Mouse (Mus musculus) CH12.LX (cell line): Measurements from ENCODE around the gene Pigk. TPM values are rescaled to one million over a fixed set of nuclear protein-coding genes. Genes with fewer than 3 reads are reported as not detected.

Experiments used
- DNase-seq: peaks from one replicate; pipeline ENCODE4 v3.0.0-alpha.2; 2013; ENCODE audit errors: extremely low read depth
- H3K27ac ChIP-seq: 2 replicates; pipeline ENCODE4 v1.5.1; 2012; ENCODE audit warnings: low read depth, mild to moderate bottlenecking, control low read depth, moderate library complexity; ENCODE audit not compliant: insufficient read depth
- H3K27me3 ChIP-seq: replicated peaks from 2 replicates; pipeline ENCODE3; 2012; ENCODE audit warnings: inconsistent platforms
- H3K36me3 ChIP-seq, 2 experiments: replicated peaks in 1 of 2; 2 replicates each; pipeline versions ENCODE3 to v1.6.1; 2012; ENCODE audit warnings: inconsistent platforms in 1 of 2, low read length in 1 of 2, mild to moderate bottlenecking in 1 of 2, mixed read lengths in 1 of 2, moderate library complexity in 1 of 2; ENCODE audit not compliant: control insufficient read depth in 1 of 2, insufficient read depth in 1 of 2
- H3K4me1 ChIP-seq, 2 experiments: 2 replicates each; pipeline ENCODE4 v1.6.1; 2012; ENCODE audit warnings: inconsistent platforms in 1 of 2, moderate library complexity in 1 of 2; ENCODE audit not compliant: insufficient read depth in 2 of 2, control insufficient read depth in 1 of 2
- H3K4me2 ChIP-seq: 2 replicates; pipeline ENCODE4 v1.6.1; 2012; ENCODE audit warnings: low read depth, mild to moderate bottlenecking, control low read depth; ENCODE audit not compliant: poor library complexity, insufficient read depth, severe bottlenecking
- H3K4me3 ChIP-seq, 3 experiments: fragments of 150-350 bp in 1 of 3; sonication (generic) in 1 of 3; replicated peaks in 1 of 3; 2 replicates each; pipeline versions ENCODE3 to v1.5.1; 2011 to 2012; ENCODE audit warnings: low read depth in 2 of 3, low read length in 2 of 3, mild to moderate bottlenecking in 2 of 3, moderate library complexity in 2 of 3, control low read depth in 1 of 3, improper control_type of control experiment in 1 of 3, inconsistent platforms in 1 of 3, mixed read lengths in 1 of 3; ENCODE audit not compliant: poor library complexity in 1 of 3
- H3K79me2 ChIP-seq: replicated peaks from 2 replicates; pipeline ENCODE4 v1.6.1; 2012; ENCODE audit warnings: mild to moderate bottlenecking, moderate library complexity; ENCODE audit not compliant: control insufficient read depth, poor library complexity, insufficient read depth, severe bottlenecking; ENCODE audit errors: extremely low read depth
- H3K9ac ChIP-seq: 2 replicates; pipeline ENCODE4 v1.6.1; 2012; ENCODE audit warnings: low read depth, mild to moderate bottlenecking, control low read depth, moderate library complexity; ENCODE audit not compliant: insufficient read depth
- H3K9me3 ChIP-seq: replicated peaks from 2 replicates; pipeline ENCODE3; 2012; ENCODE audit warnings: low read length, inconsistent platforms, mixed read lengths
- BHLHE40 ChIP-seq: IDR thresholded peaks from 2 replicates; pipeline ENCODE4 v1.6.1; 2011; ENCODE audit warnings: mild to moderate bottlenecking, low read depth, low read length, improper control_type of control experiment
- CHD2 ChIP-seq: IDR thresholded peaks from 2 replicates; pipeline ENCODE4 v1.6.1; 2011; ENCODE audit warnings: low read length, improper control_type of control experiment
- CTCF ChIP-seq, 2 experiments: IDR thresholded peaks in 1 of 2; conservative IDR thresholded peaks in 1 of 2; 2 replicates each; pipeline ENCODE4 v1.5.1; 2011 to 2012; ENCODE audit warnings: low read depth in 2 of 2, low read length in 2 of 2, improper control_type of control experiment in 1 of 2, inconsistent platforms in 1 of 2, mild to moderate bottlenecking in 1 of 2, moderate library complexity in 1 of 2
- ELF1 ChIP-seq: IDR thresholded peaks from 2 replicates; pipeline ENCODE4 v1.6.1; 2014; ENCODE audit warnings: low read depth, mild to moderate bottlenecking, inconsistent platforms, low read length, improper control_type of control experiment
- EP300 ChIP-seq: IDR thresholded peaks from 2 replicates; pipeline ENCODE4 v1.6.1; 2011; ENCODE audit warnings: low read length, improper control_type of control experiment
- ETS1 ChIP-seq: conservative IDR thresholded peaks from 2 replicates; pipeline ENCODE4 v1.6.1; 2012; ENCODE audit warnings: low read depth, mild to moderate bottlenecking, inconsistent platforms, low read length, improper control_type of control experiment, moderate library complexity
- IRF4 ChIP-seq: IDR thresholded peaks from 2 replicates; pipeline ENCODE4 v1.6.1; 2014; ENCODE audit warnings: low read depth, mild to moderate bottlenecking, inconsistent platforms, low read length, improper control_type of control experiment
- JUND ChIP-seq: conservative IDR thresholded peaks from 2 replicates; pipeline ENCODE4 v1.6.1; 2011; ENCODE audit warnings: low read depth, low read length, improper control_type of control experiment
- MAFK ChIP-seq: IDR thresholded peaks from 2 replicates; pipeline ENCODE4 v1.6.1; 2011; ENCODE audit warnings: low read length, improper control_type of control experiment; ENCODE audit not compliant: insufficient replicate concordance
- MAX ChIP-seq: IDR thresholded peaks from 2 replicates; pipeline ENCODE4 v1.6.1; 2011; ENCODE audit warnings: low read length, improper control_type of control experiment
- MAZ ChIP-seq: IDR thresholded peaks from 2 replicates; pipeline ENCODE4 v1.6.1; 2012; ENCODE audit warnings: low read depth, mild to moderate bottlenecking, inconsistent platforms, low read length, improper control_type of control experiment, moderate library complexity
- MEF2A ChIP-seq: IDR thresholded peaks from 2 replicates; pipeline ENCODE4 v1.6.1; 2014; ENCODE audit warnings: low read depth, mild to moderate bottlenecking, inconsistent platforms, low read length, improper control_type of control experiment, borderline replicate concordance
- MYC ChIP-seq: IDR thresholded peaks from 2 replicates; pipeline ENCODE4 v1.6.1; 2011; ENCODE audit warnings: low read depth, mild to moderate bottlenecking, improper control_type of control experiment, low read length
- NELFE ChIP-seq: IDR thresholded peaks from 2 replicates; pipeline ENCODE4 v1.6.1; 2011; ENCODE audit warnings: low read depth, low read length, improper control_type of control experiment
- NRF1 ChIP-seq: IDR thresholded peaks from 2 replicates; pipeline ENCODE4 v1.6.1; 2014; ENCODE audit warnings: low read depth, mild to moderate bottlenecking, inconsistent platforms, low read length, improper control_type of control experiment, moderate library complexity
- POLR2A ChIP-seq: IDR thresholded peaks from 2 replicates; pipeline ENCODE4 v1.6.1; 2011; ENCODE audit warnings: low read depth, mild to moderate bottlenecking, improper control_type of control experiment, low read length
- POLR2AphosphoS2 ChIP-seq: IDR thresholded peaks from 2 replicates; pipeline ENCODE4 v1.6.1; 2011; ENCODE audit warnings: low read depth, low read length, improper control_type of control experiment
- RAD21 ChIP-seq: IDR thresholded peaks from 2 replicates; pipeline ENCODE4 v1.6.1; 2011; ENCODE audit warnings: low read depth, mild to moderate bottlenecking, low read length, improper control_type of control experiment, moderate library complexity
- SMC3 ChIP-seq: IDR thresholded peaks from 2 replicates; pipeline ENCODE4 v1.6.1; 2011; ENCODE audit warnings: low read depth, low read length, improper control_type of control experiment
- TBP ChIP-seq: conservative IDR thresholded peaks from 2 replicates; pipeline ENCODE4 v1.6.1; 2011; ENCODE audit warnings: low read depth, low read length, improper control_type of control experiment
- TCF12 ChIP-seq: IDR thresholded peaks from 2 replicates; pipeline ENCODE4 v1.6.1; 2014; ENCODE audit warnings: low read depth, mild to moderate bottlenecking, inconsistent platforms, low read length, improper control_type of control experiment
- UBTF ChIP-seq: IDR thresholded peaks from 2 replicates; pipeline ENCODE4 v1.6.1; 2012; ENCODE audit warnings: low read depth, mild to moderate bottlenecking, inconsistent platforms, low read length, improper control_type of control experiment, moderate library complexity
- USF1 ChIP-seq: IDR thresholded peaks from 2 replicates; pipeline ENCODE4 v1.6.1; 2014; ENCODE audit warnings: low read depth, mild to moderate bottlenecking, inconsistent platforms, low read length, improper control_type of control experiment
- USF2 ChIP-seq: conservative IDR thresholded peaks from 2 replicates; pipeline ENCODE4 v1.6.1; 2011; ENCODE audit warnings: low read depth, low read length, improper control_type of control experiment
- ZC3H11A ChIP-seq: IDR thresholded peaks from 2 replicates; pipeline ENCODE4 v1.6.1; 2012; ENCODE audit warnings: low read depth, mild to moderate bottlenecking, inconsistent platforms, low read length, improper control_type of control experiment
- ZKSCAN1 ChIP-seq: IDR thresholded peaks from 2 replicates; pipeline ENCODE4 v1.6.1; 2012; ENCODE audit warnings: low read depth, inconsistent platforms, low read length, improper control_type of control experiment, borderline replicate concordance
- dilution Hi-C: fragments of 300-500 bp; cut with MboI; formaldehyde crosslinking; loops from 2 replicates; pipeline ENCODE4 v1.14.3; 2020; ENCODE audit warnings: low sequenced_read_pairs; ENCODE audit not compliant: extremely low pct_unique_long_range_greater_than_20kb, extremely low pct_ligation_motif_present
- in situ Hi-C: fragments of 300-500 bp; cut with MboI; formaldehyde crosslinking; loops from 3 replicates; pipeline ENCODE4 v1.14.3; 2019; ENCODE audit warnings: low sequenced_read_pairs, low pct_ligation_motif_present, low pct_unique_long_range_greater_than_20kb, mixed read lengths
- polyA plus RNA-seq: library from polyadenylated mRNA; unstranded; fragments of >175 nt; gene quantifications from 2 replicates; pipeline ENCODE4 v1.2.1, GENCODE M21; 2012; ENCODE audit warnings: low read depth; ENCODE audit not compliant: insufficient read length
- total RNA-seq, 2 experiments: library from RNA; depleted of rRNA; stranded (reverse); fragments of 300-350 nt in 1 of 2; fragments of >200 nt in 1 of 2; gene quantifications; 2 replicates each; pipeline ENCODE4 v1.2.3; 2012 to 2014

Gene Pigk
- total and polyA plus RNA-seq, 3 experiments: 56.4 to 79.3 (median 67.5) TPM

- H3K9ac ChIP-seq: no peak overlapping the region
- DNase-seq: no peak
- no peak overlapping the region for H3K27ac ChIP-seq
- H3K4me2 ChIP-seq: peak overlapping the region; percentile 34
- H3K9me3 ChIP-seq: no peaks in the 10 kb centered on the region
- TF ChIP-seq CTCF (conservative IDR thresholded peaks at IDR 0.05 in 1 of 2, IDR thresholded peaks at IDR 0.05 in 1 of 2; ENCODE audit: low read depth in 2 of 2, low read length in 2 of 2): peak in 1 of 2 experiments; percentile 46; a peak in 2 of 4 replicates
- no peak for TF ChIP-seq ETS1
- TF ChIP-seq EP300: no peak
- TF ChIP-seq SMC3: peak; percentile 39
- TF ChIP-seq TBP: no peak
- TF ChIP-seq RAD21: peak; percentile 52
- no peak for TF ChIP-seq NELFE
- no peak for TF ChIP-seq IRF4
- no peak for TF ChIP-seq MEF2A
- no peak for TF ChIP-seq TCF12
- TF ChIP-seq MAX: no peak
- TF ChIP-seq ZKSCAN1: no peak
- TF ChIP-seq USF2: no peak
- dilution Hi-C loops (no loop called here), in situ Hi-C loops (no loop called here)
- H3K79me2 ChIP-seq: no peaks in the 10 kb centered on the region
- no peak overlapping the region for H3K4me3 ChIP-seq
- H3K4me1 ChIP-seq: peaks cover 0 to under 1% of the 10 kb centered on the region in 2 experiments; a peak in 1 of 4 replicates
- no peaks in the 10 kb centered on the region for H3K36me3 ChIP-seq
- H3K27me3 ChIP-seq: no peaks in the 10 kb centered on the region
Measured at GRCm38 (mm10) chr3:152969774-152970347, 256.0 kb downstream of the Pigk start.

- Histone ChIP-seq H3K79me2 (no peaks in the 10 kb centered on the region), H3K27me3 (no peaks in the 10 kb centered on the region), H3K27ac (no peak overlapping the region), H3K4me1 (no peaks in the 10 kb centered on the region), H3K36me3 (no peaks in the 10 kb centered on the region), H3K4me2 (no peak overlapping the region), H3K9ac (no peak overlapping the region), H3K9me3 (no peaks in the 10 kb centered on the region), H3K4me3 (no peak overlapping the region)
- no peak for DNase-seq
- TF ChIP-seq TCF12: no peak
- TF ChIP-seq CHD2: no peak
- no peak for TF ChIP-seq CTCF (conservative IDR thresholded peaks at IDR 0.05 in 1 of 2, IDR thresholded peaks at IDR 0.05 in 1 of 2; ENCODE audit: low read depth in 2 of 2, low read length in 2 of 2)
- no peak for TF ChIP-seq NRF1
- TF ChIP-seq ZC3H11A: no peak
- no peak for TF ChIP-seq MAFK
- TF ChIP-seq ELF1: no peak
- no peak for TF ChIP-seq MYC
- TF ChIP-seq MAZ: no peak
- no peak for TF ChIP-seq USF1
- TF ChIP-seq POLR2A: no peak
- TF ChIP-seq UBTF: no peak
- TF ChIP-seq JUND: no peak
- no peak for TF ChIP-seq BHLHE40
- no peak for TF ChIP-seq POLR2AphosphoS2
- dilution Hi-C loops: no loop called here
- in situ Hi-C loops: no loop called here
Measured at GRCm38 (mm10) chr3:152971373-152971772, 257.5 kb downstream of the Pigk start.
